ENCODE assay signal across 17 mouse cellular contexts in genomic region chr13:6214189-6214588, GRCm38 (mm10).
"Had no signal": no experiment of that assay in that cellular context is flagged by ENCODE, and none has a peak within 500 bp of the region (broad histone marks: within the 10 kb centered on the region; RNA-seq: fewer than 3 reads in every experiment).

No protein-coding gene starts in this region.

- H3K4me3 ChIP-seq: neural tube, embryonic 12.5 days; neural tube, embryonic 13.5 days; neural tube, embryonic 15.5 days; stomach, embryonic 15.5 days had no signal

- H3K4me2 ChIP-seq: neural tube, embryonic 12.5 days; neural tube, embryonic 13.5 days; neural tube, embryonic 15.5 days; stomach, embryonic 15.5 days had no signal

- DNase-seq: retina, postnatal 1 day; right cerebral cortex, adult 18-20 months; right cerebral cortex, postnatal 14 days; right cerebral cortex, postnatal 25 days; right cerebral cortex, postnatal 4 days; spleen, adult 18-20 months; thymus, adult 18-20 months; thymus, adult 2 months; thymus, postnatal 14 days; thymus, postnatal 25 days; thymus, postnatal 36 days; thymus, postnatal 4 days had no signal

- H3K27me3 ChIP-seq: neural tube, embryonic 12.5 days; neural tube, embryonic 13.5 days; neural tube, embryonic 15.5 days; stomach, embryonic 15.5 days had no signal

- H3K4me1 ChIP-seq: neural tube, embryonic 12.5 days; neural tube, embryonic 13.5 days; neural tube, embryonic 15.5 days; stomach, embryonic 15.5 days had no signal

- H3K9me3 ChIP-seq: neural tube, embryonic 12.5 days; neural tube, embryonic 13.5 days; neural tube, embryonic 15.5 days; stomach, embryonic 15.5 days had no signal

- H3K36me3 ChIP-seq: neural tube, embryonic 12.5 days; neural tube, embryonic 13.5 days; neural tube, embryonic 15.5 days; stomach, embryonic 15.5 days had no signal

- H3K9ac ChIP-seq: neural tube, embryonic 12.5 days; neural tube, embryonic 13.5 days; neural tube, embryonic 15.5 days; stomach, embryonic 15.5 days had no signal

- H3K27ac ChIP-seq: neural tube, embryonic 12.5 days; neural tube, embryonic 13.5 days; neural tube, embryonic 15.5 days; stomach, embryonic 15.5 days; stomach, postnatal 0 days had no signal
